Mouse (Mus musculus) liver, adult 2 months (tissue): ENCODE measurements around the gene Gm10642.

Experiments used
- CTCF ChIP-seq: fragments of 200-500 bp; IDR thresholded peaks from 2 replicates; pipeline ENCODE4 v1.5.1; 2011; ENCODE audit warnings: low read depth, low read length, control low read depth
- POLR2A ChIP-seq: fragments of 200-500 bp; IDR thresholded peaks from 2 replicates; pipeline ENCODE4 v1.6.1; 2011; ENCODE audit warnings: low read length, control low read depth; ENCODE audit not compliant: insufficient read depth; ENCODE audit errors: extremely low read depth

DNA sequence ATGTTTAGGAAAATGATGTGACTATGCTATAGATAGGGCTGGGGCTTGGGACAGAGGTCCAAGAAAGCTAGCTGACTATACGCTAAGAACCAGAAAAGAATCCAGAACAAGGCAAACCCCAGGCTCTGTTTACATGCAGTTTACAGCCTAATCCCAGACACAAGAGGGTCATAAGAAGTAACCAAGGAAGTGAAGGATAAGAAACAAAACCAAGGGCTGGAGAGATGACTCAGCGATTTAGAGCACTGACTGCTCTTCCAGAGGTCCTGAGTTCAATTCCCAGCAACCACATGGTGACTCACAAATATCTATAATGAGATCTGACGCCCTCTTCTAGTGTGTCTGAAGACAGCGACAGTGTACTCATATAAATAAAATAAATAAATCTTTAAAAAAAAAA, 19.1 kb downstream of the Gm10642 start:
- TF ChIP-seq CTCF (no peak), POLR2A (no peak)
